Mouse (Mus musculus): Measurements from ENCODE around the gene Fam209. TPM values are rescaled to one million over a fixed set of nuclear protein-coding genes. Genes with fewer than 3 reads are reported as not detected.

Gene Fam209
- polyA plus RNA-seq, 1 experiment from 2014 or later = 0.33 TPM

DNA sequence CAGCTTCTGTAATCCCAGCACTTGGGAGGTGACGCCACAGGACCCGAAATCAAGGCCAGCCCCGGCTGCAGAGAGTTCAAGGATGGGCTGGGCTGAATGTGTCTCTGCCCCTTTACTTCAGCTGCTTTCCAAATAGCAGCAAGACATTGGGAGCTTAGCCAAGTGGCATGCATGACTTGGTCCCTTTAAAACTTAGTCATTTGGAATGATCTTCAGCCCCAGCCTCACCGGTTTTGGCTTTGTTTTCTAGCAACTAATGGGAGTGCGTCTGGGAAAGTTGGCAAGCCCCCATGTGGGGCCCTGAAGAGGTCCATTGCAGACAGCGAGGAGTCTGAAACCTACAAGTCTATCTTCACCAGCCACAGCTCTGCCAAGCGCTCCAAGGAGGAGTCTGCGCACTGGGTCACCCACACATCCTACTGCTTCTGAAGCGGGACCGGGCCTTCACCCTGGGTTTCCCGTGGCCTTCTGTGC is 3.9 kb upstream of the Fam209 start:
- H3K36me3 ChIP-seq (ENCODE audit: control insufficient read depth, insufficient read depth, low read length) = peaks cover 17% of the 10 kb centered on the region
- H3K27me3 ChIP-seq (ENCODE audit: control insufficient read depth, insufficient read depth, low read length) = no peaks in the 10 kb centered on the region
- no peaks in the 10 kb centered on the region for H3K4me1 ChIP-seq (replicated peaks; ENCODE audit: control insufficient read depth, insufficient read depth)
- TF ChIP-seq EP300 (optimal IDR thresholded peaks at IDR 0.05) = no peak
- no peak for TF ChIP-seq CTCF (IDR thresholded peaks at IDR 0.05; ENCODE audit: low read depth)
- no peak overlapping the region for H3K27ac ChIP-seq (replicated peaks)
- H3K4me3 ChIP-seq (ENCODE audit: low read depth, low read length) = no peak overlapping the region
- H3K4me2 ChIP-seq (replicated peaks; ENCODE audit: low read depth) = no peak overlapping the region
- DNase-seq (ENCODE audit: low spot score) (no peak), ATAC-seq (ENCODE audit: low FRiP score, low TSS enrichment) (peak; percentile 25; the same call in 1 of the 2 replicates)
- WGBS = 63% methylated on average over 11 of the region's 11 CpGs
- H3K9me3 ChIP-seq (ENCODE audit: control insufficient read depth, low read length) = no peaks in the 10 kb centered on the region
- H3K9ac ChIP-seq (ENCODE audit: low read length) = no peak overlapping the region

DNA sequence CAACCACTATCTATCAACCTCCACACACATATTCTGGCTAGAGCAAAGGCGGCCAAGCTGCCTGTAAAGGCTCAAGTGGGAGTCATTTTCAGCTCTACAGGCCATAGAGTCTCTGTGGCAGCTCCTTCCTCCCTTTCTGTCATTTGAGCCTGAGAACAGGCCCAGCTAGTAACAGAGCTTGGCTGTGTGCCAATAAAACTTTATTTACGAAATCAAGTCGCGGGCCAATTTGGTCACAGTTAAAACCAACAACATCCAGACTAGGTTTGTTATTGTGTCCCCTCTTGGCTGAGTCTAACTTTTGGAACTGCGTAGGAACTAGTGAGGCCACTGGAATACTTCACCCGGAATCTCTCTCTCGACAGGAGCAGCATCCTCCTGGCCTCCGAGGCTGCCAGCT is 1.3 kb downstream of the Fam209 start:
- Histone ChIP-seq H3K4me3 (ENCODE audit: low read depth, low read length) (no peak overlapping the region), H3K4me1 (replicated peaks; ENCODE audit: control insufficient read depth, insufficient read depth) (no peaks in the 10 kb centered on the region), H3K9me3 (ENCODE audit: control insufficient read depth, low read length) (no peaks in the 10 kb centered on the region), H3K4me2 (replicated peaks; ENCODE audit: low read depth) (no peak overlapping the region), H3K9ac (ENCODE audit: low read length) (no peak overlapping the region), H3K27me3 (ENCODE audit: control insufficient read depth, insufficient read depth, low read length) (no peaks in the 10 kb centered on the region), H3K36me3 (ENCODE audit: control insufficient read depth, insufficient read depth, low read length) (peaks cover 6% of the 10 kb centered on the region; the same call in 1 of the 2 replicates), H3K27ac (replicated peaks) (no peak overlapping the region)
- no peak for DNase-seq (ENCODE audit: low spot score)
- 32% methylated on average over 8 of the region's 8 CpGs for WGBS
- TF ChIP-seq EP300 (optimal IDR thresholded peaks at IDR 0.05) = no peak
- no peak for TF ChIP-seq CTCF (IDR thresholded peaks at IDR 0.05; ENCODE audit: low read depth)
- ATAC-seq (ENCODE audit: low FRiP score, low TSS enrichment) = no peak

DNA sequence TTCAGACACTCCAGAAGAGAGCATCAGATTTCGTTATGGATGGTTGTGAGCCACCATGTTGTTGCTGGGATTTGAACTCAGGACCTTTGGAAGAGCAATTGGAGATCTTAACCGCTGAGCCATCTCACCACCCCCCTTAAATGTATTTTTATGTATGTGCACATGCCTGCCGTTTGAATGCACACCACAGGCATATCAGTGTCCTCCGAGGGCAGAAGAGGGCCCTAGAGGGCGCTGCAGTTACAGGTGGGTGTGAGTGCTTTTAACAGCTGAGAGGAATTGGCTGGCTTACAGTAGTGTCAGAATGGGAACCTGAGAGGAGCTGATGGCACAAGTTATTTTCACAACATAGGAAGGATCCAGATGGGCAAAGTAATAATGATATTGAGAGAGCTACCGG is 2.6 kb downstream of the Fam209 start:
- Histone ChIP-seq H3K9ac (ENCODE audit: low read length) (no peak overlapping the region), H3K4me3 (ENCODE audit: low read depth, low read length) (no peak overlapping the region), H3K9me3 (ENCODE audit: control insufficient read depth, low read length) (no peaks in the 10 kb centered on the region), H3K27me3 (ENCODE audit: control insufficient read depth, insufficient read depth, low read length) (no peaks in the 10 kb centered on the region), H3K4me1 (replicated peaks; ENCODE audit: control insufficient read depth, insufficient read depth) (no peaks in the 10 kb centered on the region), H3K36me3 (ENCODE audit: control insufficient read depth, insufficient read depth, low read length) (no peaks in the 10 kb centered on the region), H3K4me2 (replicated peaks; ENCODE audit: low read depth) (no peak overlapping the region), H3K27ac (replicated peaks) (no peak overlapping the region)
- TF ChIP-seq CTCF (IDR thresholded peaks at IDR 0.05; ENCODE audit: low read depth) (peak; percentile 69), EP300 (optimal IDR thresholded peaks at IDR 0.05) (no peak)
- DNase-seq (ENCODE audit: low spot score) (peak; percentile 62), ATAC-seq (ENCODE audit: low FRiP score, low TSS enrichment) (no peak)
- 33% methylated on average over 6 of the region's 6 CpGs for WGBS

DNA sequence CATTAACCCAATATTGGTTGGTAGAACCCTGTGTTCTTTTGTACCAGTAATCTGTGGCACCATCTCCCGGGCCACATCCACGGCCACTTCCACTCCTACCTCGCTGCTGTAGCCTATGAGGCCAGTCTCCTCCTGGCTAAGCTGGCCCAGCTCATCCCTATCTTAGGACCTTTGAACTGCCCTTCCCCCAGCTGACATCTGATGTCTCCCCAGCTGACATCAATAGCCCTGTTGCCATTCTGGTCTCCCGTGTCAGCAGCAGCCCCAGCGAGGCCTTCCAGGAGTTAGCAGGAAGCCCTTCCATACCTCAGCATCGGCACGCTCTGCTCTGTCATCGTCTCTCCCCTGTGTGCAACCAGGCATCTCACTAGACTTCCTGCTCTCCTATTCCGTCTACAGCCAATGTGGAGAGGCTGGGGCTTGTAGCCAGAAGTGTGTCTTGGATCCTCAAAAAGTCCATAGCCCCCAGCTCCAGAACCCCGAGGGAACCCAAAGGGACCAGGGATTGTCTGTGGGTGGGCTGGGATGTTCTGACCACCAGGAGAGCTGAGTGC is 4.5 kb downstream of the Fam209 start:
- ATAC-seq (ENCODE audit: low FRiP score, low TSS enrichment) = peak; percentile 15; the same call in 1 of the 2 replicates
- H3K27me3 ChIP-seq (ENCODE audit: control insufficient read depth, insufficient read depth, low read length) = no peaks in the 10 kb centered on the region
- 29% methylated on average over 10 of the region's 10 CpGs for WGBS
- H3K9ac ChIP-seq (ENCODE audit: low read length) = no peak overlapping the region
- H3K9me3 ChIP-seq (ENCODE audit: control insufficient read depth, low read length) = no peaks in the 10 kb centered on the region
- H3K36me3 ChIP-seq (ENCODE audit: control insufficient read depth, insufficient read depth, low read length) = no peaks in the 10 kb centered on the region
- TF ChIP-seq EP300 (optimal IDR thresholded peaks at IDR 0.05) = no peak
- no peak for TF ChIP-seq CTCF (IDR thresholded peaks at IDR 0.05; ENCODE audit: low read depth)
- H3K4me1 ChIP-seq (replicated peaks; ENCODE audit: control insufficient read depth, insufficient read depth) = no peaks in the 10 kb centered on the region
- no peak overlapping the region for H3K4me3 ChIP-seq (ENCODE audit: low read depth, low read length)
- H3K4me2 ChIP-seq (replicated peaks; ENCODE audit: low read depth) = no peak overlapping the region
- H3K27ac ChIP-seq (replicated peaks) = no peak overlapping the region
- no peak for DNase-seq (ENCODE audit: low spot score)

DNA sequence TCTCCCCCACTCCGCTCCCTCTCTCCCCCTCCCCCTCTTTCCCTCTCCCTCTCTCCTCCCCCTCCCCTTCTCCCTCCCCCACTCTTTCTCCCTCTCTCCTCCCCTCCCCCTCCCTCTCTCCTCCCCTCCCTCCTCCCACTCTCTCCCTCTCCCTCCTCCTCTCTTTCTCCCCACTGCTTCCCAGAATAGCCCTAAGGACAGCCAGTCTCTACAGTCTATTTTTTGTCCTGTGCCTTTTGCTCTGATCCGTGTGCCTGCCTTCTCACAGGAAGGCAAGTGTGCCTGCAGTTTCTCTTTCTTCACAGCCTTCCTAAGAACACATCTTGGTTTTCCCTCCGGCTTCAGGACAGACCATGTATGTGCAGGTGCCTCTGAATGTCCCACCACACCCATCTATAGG is 5.0 kb downstream of the Fam209 start:
- no peak for ATAC-seq (ENCODE audit: low FRiP score, low TSS enrichment)
- Histone ChIP-seq H3K4me2 (replicated peaks; ENCODE audit: low read depth) (no peak overlapping the region), H3K36me3 (ENCODE audit: control insufficient read depth, insufficient read depth, low read length) (no peaks in the 10 kb centered on the region), H3K4me1 (replicated peaks; ENCODE audit: control insufficient read depth, insufficient read depth) (no peaks in the 10 kb centered on the region), H3K9me3 (ENCODE audit: control insufficient read depth, low read length) (no peaks in the 10 kb centered on the region), H3K4me3 (ENCODE audit: low read depth, low read length) (no peak overlapping the region), H3K27ac (replicated peaks) (no peak overlapping the region), H3K27me3 (ENCODE audit: control insufficient read depth, insufficient read depth, low read length) (no peaks in the 10 kb centered on the region), H3K9ac (ENCODE audit: low read length) (no peak overlapping the region)
- 39% methylated on average over 3 of the region's 3 CpGs for WGBS
- TF ChIP-seq CTCF (IDR thresholded peaks at IDR 0.05; ENCODE audit: low read depth) (no peak), EP300 (optimal IDR thresholded peaks at IDR 0.05) (no peak)
- DNase-seq (ENCODE audit: low spot score) = no peak

DNA sequence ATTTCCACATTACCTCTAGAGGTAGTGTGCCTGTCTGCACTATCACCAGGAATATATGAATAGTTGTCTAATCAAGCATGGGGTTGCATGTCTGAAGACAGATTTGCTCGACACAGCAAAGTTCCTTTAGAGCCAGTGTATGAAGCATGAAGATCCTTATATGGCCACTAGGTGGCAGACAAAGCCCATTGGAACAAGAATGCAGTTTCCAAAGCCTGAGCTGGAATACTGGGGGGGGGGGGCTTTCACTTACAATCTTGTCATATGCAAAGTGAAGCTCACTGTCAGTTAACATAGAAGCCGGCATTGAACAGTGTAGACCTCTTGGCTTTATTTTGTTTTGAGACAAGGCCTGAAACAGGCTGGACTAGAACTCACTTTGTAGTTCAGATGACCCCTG is 5.5 kb downstream of the Fam209 start:
- no peak overlapping the region for H3K4me2 ChIP-seq (replicated peaks; ENCODE audit: low read depth)
- TF ChIP-seq EP300 (optimal IDR thresholded peaks at IDR 0.05) = no peak
- peak; percentile 92 for TF ChIP-seq CTCF (IDR thresholded peaks at IDR 0.05; ENCODE audit: low read depth)
- H3K27me3 ChIP-seq (ENCODE audit: control insufficient read depth, insufficient read depth, low read length) = no peaks in the 10 kb centered on the region
- no peak overlapping the region for H3K4me3 ChIP-seq (ENCODE audit: low read depth, low read length)
- no peak overlapping the region for H3K27ac ChIP-seq (replicated peaks)
- H3K9me3 ChIP-seq (ENCODE audit: control insufficient read depth, low read length) = no peaks in the 10 kb centered on the region
- DNase-seq (ENCODE audit: low spot score) (peak; percentile 29), ATAC-seq (ENCODE audit: low FRiP score, low TSS enrichment) (no peak)
- WGBS = 2% methylated on average over 2 of the region's 2 CpGs
- no peaks in the 10 kb centered on the region for H3K4me1 ChIP-seq (replicated peaks; ENCODE audit: control insufficient read depth, insufficient read depth)
- H3K36me3 ChIP-seq (ENCODE audit: control insufficient read depth, insufficient read depth, low read length) = no peaks in the 10 kb centered on the region
- no peak overlapping the region for H3K9ac ChIP-seq (ENCODE audit: low read length)
